Mouse (Mus musculus): ENCODE data around the gene Dnajb11. TPM values are rescaled to one million over a fixed set of nuclear protein-coding genes. Genes with fewer than 3 reads are reported as not detected.

The Dnajb11 gene
- polyA plus RNA-seq, 1 experiment from 2014 or later = 122 TPM

DNA sequence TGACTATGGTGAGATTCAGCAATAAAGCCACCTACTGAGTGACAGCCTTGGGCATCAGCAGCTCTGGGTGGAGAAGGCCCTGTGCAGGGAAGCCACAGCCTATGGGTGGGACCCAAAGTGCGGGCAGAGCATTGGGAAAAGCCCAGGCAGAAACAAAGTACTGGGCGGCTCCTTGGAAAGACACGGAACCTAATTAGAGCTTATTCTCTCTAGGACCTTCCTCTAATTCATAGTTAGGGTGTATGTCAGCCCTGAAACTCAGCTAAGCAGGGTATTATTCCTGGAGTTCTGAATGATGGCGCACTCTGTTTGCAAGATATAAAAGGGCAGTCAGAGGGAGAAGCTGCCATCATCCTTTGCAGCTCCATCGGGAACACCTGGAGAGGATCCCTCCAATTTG, 60.4 kb downstream of the Dnajb11 start, which contains the start of gene Fetub:
Fetub (plus strand) TSS at position 301 of the 400 bp plus-strand sequence.
- ATAC-seq = no peak
- Histone ChIP-seq H3K27me3 (replicated peaks; ENCODE audit: control insufficient read depth, insufficient read depth, low read length) (no peaks in the 10 kb centered on the region), H3K9ac (ENCODE audit: low read depth, low read length) (no peak within 1 kb of the TSS), H3K36me3 (ENCODE audit: control insufficient read depth, insufficient read depth) (no peaks in the 10 kb centered on the region), H3K4me3 (ENCODE audit: low read depth, low read length) (no peak within 1 kb of the TSS), H3K9me3 (ENCODE audit: control insufficient read depth) (no peaks in the 10 kb centered on the region), H3K27ac (ENCODE audit: low read depth, low read length) (no peak within 1 kb of the TSS), H3K4me1 (replicated peaks; ENCODE audit: control insufficient read depth, insufficient read depth, low read length) (no peaks in the 10 kb centered on the region), H3K4me2 (replicated peaks; ENCODE audit: low read depth) (no peak within 1 kb of the TSS)
- TF ChIP-seq CTCF (IDR thresholded peaks at IDR 0.05; ENCODE audit: low read depth) = no peak
- 84% methylated on average over 5 of the region's 5 CpGs for WGBS

DNA sequence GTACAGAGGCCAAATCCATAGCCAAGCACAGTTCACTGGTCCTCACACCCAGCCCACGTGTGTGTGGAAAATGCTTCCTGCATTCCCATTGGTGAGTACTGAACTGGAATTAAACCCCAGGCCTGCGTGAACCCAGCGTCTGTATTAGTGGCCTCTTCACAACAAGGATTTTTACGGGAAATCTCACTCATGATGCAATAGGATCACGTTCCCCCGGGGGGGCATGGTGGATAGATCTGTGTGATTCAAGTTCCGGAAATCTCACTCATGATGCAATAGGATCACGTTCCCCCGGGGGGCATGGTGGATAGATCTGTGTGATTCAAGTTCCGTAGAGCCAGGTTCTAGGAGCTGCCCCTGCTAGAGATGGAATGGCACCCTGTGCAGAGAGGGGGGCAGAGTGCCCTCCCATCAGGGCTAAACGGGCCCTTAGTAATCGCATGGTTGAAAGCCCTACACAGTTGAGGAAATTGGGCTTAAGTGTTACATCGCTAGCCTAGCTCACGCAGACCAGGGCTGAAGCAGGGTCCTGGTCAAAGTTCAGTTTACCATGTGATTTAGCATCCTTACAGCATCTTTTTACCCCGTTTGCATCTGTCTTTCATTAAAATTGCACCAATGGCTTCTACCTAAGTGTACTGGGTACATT, 61.1 kb downstream of the Dnajb11 start:
- Histone ChIP-seq H3K27me3 (replicated peaks; ENCODE audit: control insufficient read depth, insufficient read depth, low read length) (no peaks in the 10 kb centered on the region), H3K27ac (ENCODE audit: low read depth, low read length) (no peak overlapping the region), H3K9me3 (ENCODE audit: control insufficient read depth) (no peaks in the 10 kb centered on the region), H3K4me3 (ENCODE audit: low read depth, low read length) (no peak overlapping the region), H3K4me1 (replicated peaks; ENCODE audit: control insufficient read depth, insufficient read depth, low read length) (no peaks in the 10 kb centered on the region), H3K36me3 (ENCODE audit: control insufficient read depth, insufficient read depth) (no peaks in the 10 kb centered on the region), H3K4me2 (replicated peaks; ENCODE audit: low read depth) (no peak overlapping the region), H3K9ac (ENCODE audit: low read depth, low read length) (no peak overlapping the region)
- TF ChIP-seq CTCF (IDR thresholded peaks at IDR 0.05; ENCODE audit: low read depth) = no peak
- 78% methylated on average over 15 of the region's 15 CpGs for WGBS
- no peak for ATAC-seq

DNA sequence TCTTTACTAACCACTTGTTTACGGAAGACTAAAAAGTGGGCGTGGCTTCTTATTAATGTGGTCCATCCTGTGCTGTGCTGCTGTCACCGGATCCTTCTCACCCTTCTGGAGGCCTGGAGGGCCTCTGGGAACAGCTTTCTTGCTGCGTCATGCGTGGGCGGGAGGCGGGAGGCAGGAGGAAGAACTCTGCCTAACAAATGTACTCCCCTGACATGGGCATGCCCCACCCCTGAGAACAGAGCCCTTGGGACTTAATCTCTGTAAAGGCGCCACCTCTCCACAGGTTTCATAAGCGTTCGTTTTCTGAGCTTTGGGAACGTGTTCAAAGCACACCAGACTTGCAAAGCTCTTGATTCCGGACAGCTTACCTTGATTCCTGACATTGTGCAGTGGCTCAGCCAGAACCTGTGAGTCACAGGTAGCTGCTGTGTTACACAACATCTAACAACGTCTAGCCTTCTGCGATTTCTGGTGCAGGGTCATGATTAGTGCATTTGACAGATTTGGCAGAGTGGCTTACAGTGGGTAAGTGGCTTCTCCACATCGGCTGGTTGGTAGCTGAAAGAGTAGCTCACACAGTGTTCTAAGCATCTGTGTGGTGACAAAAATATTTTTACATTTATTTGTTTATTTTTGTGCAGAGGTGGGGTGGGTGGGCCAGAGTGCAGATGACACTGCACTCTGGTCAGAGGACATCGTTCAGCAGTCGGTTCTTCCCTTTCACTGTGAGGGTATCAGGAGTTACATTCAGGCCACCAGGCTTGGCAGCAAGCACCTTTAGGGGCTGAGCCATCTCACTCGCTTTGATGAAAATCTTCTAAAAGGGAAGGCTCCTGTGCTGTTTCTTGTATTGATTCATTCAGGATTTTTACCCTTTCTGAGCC, 62.6 kb downstream of the Dnajb11 start:
- H3K9ac ChIP-seq (ENCODE audit: low read depth, low read length) = no peak overlapping the region
- H3K36me3 ChIP-seq (ENCODE audit: control insufficient read depth, insufficient read depth) = no peaks in the 10 kb centered on the region
- no peak for TF ChIP-seq CTCF (IDR thresholded peaks at IDR 0.05; ENCODE audit: low read depth)
- no peak overlapping the region for H3K27ac ChIP-seq (ENCODE audit: low read depth, low read length)
- ATAC-seq = 0 out of 2 replicates have a peak, but pooled peaks have one; percentile 33
- 43% methylated on average over 18 of the region's 18 CpGs for WGBS
- H3K4me1 ChIP-seq (replicated peaks; ENCODE audit: control insufficient read depth, insufficient read depth, low read length) = no peaks in the 10 kb centered on the region
- H3K4me2 ChIP-seq (replicated peaks; ENCODE audit: low read depth) = no peak overlapping the region
- H3K27me3 ChIP-seq (replicated peaks; ENCODE audit: control insufficient read depth, insufficient read depth, low read length) = no peaks in the 10 kb centered on the region
- H3K4me3 ChIP-seq (ENCODE audit: low read depth, low read length) = no peak overlapping the region
- H3K9me3 ChIP-seq (ENCODE audit: control insufficient read depth) = no peaks in the 10 kb centered on the region

- Histone ChIP-seq H3K4me1 (replicated peaks; ENCODE audit: control insufficient read depth, insufficient read depth, low read length) (no peaks in the 10 kb centered on the region), H3K36me3 (ENCODE audit: control insufficient read depth, insufficient read depth) (no peaks in the 10 kb centered on the region), H3K9ac (ENCODE audit: low read depth, low read length) (no peak overlapping the region), H3K4me2 (replicated peaks; ENCODE audit: low read depth) (no peak overlapping the region), H3K27ac (ENCODE audit: low read depth, low read length) (no peak overlapping the region), H3K4me3 (ENCODE audit: low read depth, low read length) (no peak overlapping the region), H3K9me3 (ENCODE audit: control insufficient read depth) (no peaks in the 10 kb centered on the region), H3K27me3 (replicated peaks; ENCODE audit: control insufficient read depth, insufficient read depth, low read length) (no peaks in the 10 kb centered on the region)
- TF ChIP-seq CTCF (IDR thresholded peaks at IDR 0.05; ENCODE audit: low read depth) = no peak
- 94% methylated on average over 5 of the region's 5 CpGs for WGBS
- no peak for ATAC-seq
Observed at GRCm38 (mm10) chr16:22921761-22922160, 64.1 kb downstream of the Dnajb11 start.

GRCm38 (mm10) chr16:22922433-22922832, 64.8 kb downstream of the Dnajb11 start:
- WGBS = 64% methylated on average over 4 of the region's 4 CpGs
- H3K9ac ChIP-seq (ENCODE audit: low read depth, low read length) = no peak overlapping the region
- no peak overlapping the region for H3K4me2 ChIP-seq (replicated peaks; ENCODE audit: low read depth)
- no peaks in the 10 kb centered on the region for H3K4me1 ChIP-seq (replicated peaks; ENCODE audit: control insufficient read depth, insufficient read depth, low read length)
- H3K36me3 ChIP-seq (ENCODE audit: control insufficient read depth, insufficient read depth) = no peaks in the 10 kb centered on the region
- no peaks in the 10 kb centered on the region for H3K27me3 ChIP-seq (replicated peaks; ENCODE audit: control insufficient read depth, insufficient read depth, low read length)
- H3K9me3 ChIP-seq (ENCODE audit: control insufficient read depth) = no peaks in the 10 kb centered on the region
- no peak overlapping the region for H3K27ac ChIP-seq (ENCODE audit: low read depth, low read length)
- H3K4me3 ChIP-seq (ENCODE audit: low read depth, low read length) = no peak overlapping the region
- no peak for TF ChIP-seq CTCF (IDR thresholded peaks at IDR 0.05; ENCODE audit: low read depth)
- ATAC-seq = no peak

Other genes starting within 250 kb of the Dnajb11 start
- 3.5 and 4.5 TPM in 2 replicates for gene Dgkg, start 200.6 kb upstream of the Dnajb11 start, polyA plus RNA-seq (2015; fragmentation: Nextera tagmentation; extraction: Ambion mirVana)
- gene Crygs, start 46.3 kb upstream of the Dnajb11 start, polyA plus RNA-seq (2015; fragmentation: Nextera tagmentation; extraction: Ambion mirVana) = not detected in 2 replicates
- 14.0 and 14.7 TPM in 2 replicates for gene Tbccd1, start 176 bp upstream of the Dnajb11 start, polyA plus RNA-seq (2015; fragmentation: Nextera tagmentation; extraction: Ambion mirVana)
- 0.55 and 1.6 TPM in 2 replicates for gene Ahsg, start 33.4 kb downstream of the Dnajb11 start, polyA plus RNA-seq (2015; fragmentation: Nextera tagmentation; extraction: Ambion mirVana)
- not detected in 2 replicates for gene Fetub, start 60.5 kb downstream of the Dnajb11 start, polyA plus RNA-seq (2015; fragmentation: Nextera tagmentation; extraction: Ambion mirVana)
- not detected in 2 replicates for gene Hrg, start 93.2 kb downstream of the Dnajb11 start, polyA plus RNA-seq (2015; fragmentation: Nextera tagmentation; extraction: Ambion mirVana)
- gene Kng2, start 171.6 kb downstream of the Dnajb11 start, polyA plus RNA-seq (2015; fragmentation: Nextera tagmentation; extraction: Ambion mirVana) = 1.1 and 1.4 TPM in 2 replicates
- gene Kng1, start 200.0 kb downstream of the Dnajb11 start, polyA plus RNA-seq (2015; fragmentation: Nextera tagmentation; extraction: Ambion mirVana) = 1.7 and 2.4 TPM in 2 replicates
- 101 and 109 TPM in 2 replicates for gene Eif4a2, start 249.6 kb downstream of the Dnajb11 start, polyA plus RNA-seq (2015; fragmentation: Nextera tagmentation; extraction: Ambion mirVana)

Measured in intestine, postnatal 0 days (tissue).